Mouse (Mus musculus): ENCODE measurements at regions not wholly inside any gene's neighbourhood (a gene's known extent, or its start where the extent isn't known, plus 50 kb on each side); places are given as distances from the start of the nearest gene placed in this dataset.

GRCm38 (mm10) chr4:58617261-58617660 is 63.6 kb upstream of the Lpar1 start:
- TF ChIP-seq CTCF (conservative IDR thresholded peaks at IDR 0.05 in 1 of 2, IDR thresholded peaks at IDR 0.05 in 1 of 2; ENCODE audit: low read depth in 2 of 2, low read length in 2 of 2) (no peak), TBP (conservative IDR thresholded peaks at IDR 0.05; ENCODE audit: low read depth, low read length) (no peak)
